Mouse (Mus musculus): ENCODE measurements at regions not wholly inside any gene's neighbourhood (a gene's known extent, or its start where the extent isn't known, plus 50 kb on each side); places are given as distances from the start of the nearest gene placed in this dataset.

DNA sequence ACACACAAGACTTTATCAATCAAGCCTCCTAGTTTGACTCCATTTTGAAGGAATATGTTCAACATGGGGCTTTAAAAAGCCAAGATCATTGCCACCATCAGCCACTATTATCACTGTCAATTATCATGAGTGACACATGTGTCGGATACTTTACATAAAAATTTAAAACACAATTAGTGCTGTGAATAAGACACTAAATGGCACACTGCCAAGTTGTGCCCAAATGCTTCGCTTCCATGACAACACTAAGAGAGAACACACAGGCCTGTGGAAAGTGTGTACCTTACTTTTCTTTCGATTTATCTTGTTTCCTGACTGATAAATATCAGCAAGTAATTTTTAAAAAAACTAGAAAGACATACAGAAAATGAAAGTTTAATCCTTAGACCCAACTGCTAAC is 166.5 kb upstream of the Ptbp2 start:
- Histone ChIP-seq H3K36me3 (ENCODE audit: control insufficient read depth, insufficient read depth, low read length) (no peaks in the 10 kb centered on the region), H3K4me2 (ENCODE audit: low read depth, low read length) (no peak overlapping the region), H3K27ac (replicated peaks; ENCODE audit: low read depth, low read length) (no peak overlapping the region), H3K27me3 (replicated peaks; ENCODE audit: control insufficient read depth, insufficient read depth, low read length) (no peaks in the 10 kb centered on the region), H3K9me3 (ENCODE audit: control insufficient read depth, low read length) (no peaks in the 10 kb centered on the region), H3K9ac (ENCODE audit: low read depth, low read length) (no peak overlapping the region), H3K4me3 (ENCODE audit: low read depth, low read length) (no peak overlapping the region), H3K4me1 (ENCODE audit: control insufficient read depth, insufficient read depth, low read length) (0 out of 2 replicates have a peak, but pooled peaks cover 5% of the 10 kb centered on the region)
- DNase-seq (ENCODE audit: low spot score) (no peak), ATAC-seq (ENCODE audit: low read depth) (no peak)
- 81% methylated on average over 3 of the region's 3 CpGs for WGBS

- H3K9ac ChIP-seq (ENCODE audit: low read depth, low read length) = no peak overlapping the region
- ATAC-seq (ENCODE audit: low read depth) = no peak
These were observed 165.8 kb upstream of the Ptbp2 start for GRCm38 (mm10) chr3:119950070-119950469.

GRCm38 (mm10) chr3:119949620-119950019 is 165.4 kb upstream of the Ptbp2 start:
- Histone ChIP-seq H3K36me3 (ENCODE audit: control insufficient read depth, insufficient read depth, low read length) (no peaks in the 10 kb centered on the region), H3K27me3 (replicated peaks; ENCODE audit: control insufficient read depth, insufficient read depth, low read length) (no peaks in the 10 kb centered on the region), H3K4me2 (ENCODE audit: low read depth, low read length) (peak overlapping the region; percentile 50), H3K27ac (replicated peaks; ENCODE audit: low read depth, low read length) (no peak overlapping the region), H3K4me1 (ENCODE audit: control insufficient read depth, insufficient read depth, low read length) (0 out of 2 replicates have a peak, but pooled peaks cover 5% of the 10 kb centered on the region), H3K4me3 (ENCODE audit: low read depth, low read length) (peak overlapping the region; percentile 28), H3K9ac (ENCODE audit: low read depth, low read length) (no peak overlapping the region; the same call in 1 of the 2 replicates), H3K9me3 (ENCODE audit: control insufficient read depth, low read length) (no peaks in the 10 kb centered on the region)
- DNase-seq (ENCODE audit: low spot score) (peak; percentile 70), ATAC-seq (ENCODE audit: low read depth) (peak; percentile 73; the same call in 1 of the 2 replicates)
- 28% methylated on average over 7 of the region's 7 CpGs for WGBS

More at GRCm38 (mm10) chr3:119950070-119950469, 165.8 kb upstream of the Ptbp2 start:
- H3K9me3 ChIP-seq (ENCODE audit: control insufficient read depth, low read length) = no peaks in the 10 kb centered on the region
- H3K27me3 ChIP-seq (replicated peaks; ENCODE audit: control insufficient read depth, insufficient read depth, low read length) = no peaks in the 10 kb centered on the region
- H3K4me2 ChIP-seq (ENCODE audit: low read depth, low read length) = no peak overlapping the region
- no peak for DNase-seq (ENCODE audit: low spot score)
- 0 out of 2 replicates have a peak, but pooled peaks cover 5% of the 10 kb centered on the region for H3K4me1 ChIP-seq (ENCODE audit: control insufficient read depth, insufficient read depth, low read length)
- WGBS = 76% methylated on average over 2 of the region's 2 CpGs
- no peaks in the 10 kb centered on the region for H3K36me3 ChIP-seq (ENCODE audit: control insufficient read depth, insufficient read depth, low read length)
- no peak overlapping the region for H3K27ac ChIP-seq (replicated peaks; ENCODE audit: low read depth, low read length)
- no peak overlapping the region for H3K4me3 ChIP-seq (ENCODE audit: low read depth, low read length)

GRCm38 (mm10) chr3:119949041-119949470 is 164.8 kb upstream of the Ptbp2 start:
- DNase-seq (ENCODE audit: low spot score) = peak; percentile 83
- peak; percentile 79 for ATAC-seq (ENCODE audit: low read depth)

DNA sequence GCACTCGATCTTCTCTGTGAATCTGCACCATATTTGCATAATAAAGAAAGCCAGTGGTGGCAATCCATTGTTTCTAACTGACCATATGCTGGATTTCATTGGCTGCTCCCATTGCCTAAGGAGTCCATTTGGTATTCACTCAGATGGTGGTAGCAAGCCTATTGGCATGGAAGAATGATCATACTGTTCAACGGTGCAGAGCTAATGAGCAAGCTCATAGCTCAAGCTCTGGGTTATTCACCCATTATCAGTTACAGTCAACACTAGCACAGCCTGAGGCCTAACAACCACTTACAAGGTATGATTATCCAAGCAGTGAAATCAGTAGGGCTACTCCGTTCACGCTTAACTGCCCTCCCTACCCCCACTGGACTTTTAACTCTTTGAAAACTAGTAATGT is 162.9 kb upstream of the Ptbp2 start:
- no peak overlapping the region for H3K4me2 ChIP-seq (ENCODE audit: low read depth, low read length)
- H3K36me3 ChIP-seq (ENCODE audit: control insufficient read depth, insufficient read depth, low read length) = no peaks in the 10 kb centered on the region
- H3K9ac ChIP-seq (ENCODE audit: low read depth, low read length) = no peak overlapping the region
- H3K4me1 ChIP-seq (ENCODE audit: control insufficient read depth, insufficient read depth, low read length) = 0 out of 2 replicates have a peak, but pooled peaks cover 5% of the 10 kb centered on the region
- no peak overlapping the region for H3K27ac ChIP-seq (replicated peaks; ENCODE audit: low read depth, low read length)
- no peak overlapping the region for H3K4me3 ChIP-seq (ENCODE audit: low read depth, low read length)
- ATAC-seq (ENCODE audit: low read depth) (no peak), DNase-seq (ENCODE audit: low spot score) (peak; percentile 33)
- WGBS = 62% methylated on average over 4 of the region's 4 CpGs
- H3K27me3 ChIP-seq (replicated peaks; ENCODE audit: control insufficient read depth, insufficient read depth, low read length) = no peaks in the 10 kb centered on the region
- no peaks in the 10 kb centered on the region for H3K9me3 ChIP-seq (ENCODE audit: control insufficient read depth, low read length)

More at GRCm38 (mm10) chr3:119949041-119949470, 164.8 kb upstream of the Ptbp2 start:
- 0 out of 2 replicates have a peak overlapping the region, but pooled peaks have one; percentile 15 for H3K27ac ChIP-seq (replicated peaks; ENCODE audit: low read depth, low read length)
- peak overlapping the region; percentile 50 for H3K4me2 ChIP-seq (ENCODE audit: low read depth, low read length)
- H3K27me3 ChIP-seq (replicated peaks; ENCODE audit: control insufficient read depth, insufficient read depth, low read length) = no peaks in the 10 kb centered on the region
- no peak overlapping the region for H3K9ac ChIP-seq (ENCODE audit: low read depth, low read length)
- WGBS = 17% methylated on average over 17 of the region's 17 CpGs
- H3K4me1 ChIP-seq (ENCODE audit: control insufficient read depth, insufficient read depth, low read length) = 0 out of 2 replicates have a peak, but pooled peaks cover 5% of the 10 kb centered on the region
- no peaks in the 10 kb centered on the region for H3K36me3 ChIP-seq (ENCODE audit: control insufficient read depth, insufficient read depth, low read length)
- H3K4me3 ChIP-seq (ENCODE audit: low read depth, low read length) = peak overlapping the region; percentile 28
- H3K9me3 ChIP-seq (ENCODE audit: control insufficient read depth, low read length) = no peaks in the 10 kb centered on the region

DNA sequence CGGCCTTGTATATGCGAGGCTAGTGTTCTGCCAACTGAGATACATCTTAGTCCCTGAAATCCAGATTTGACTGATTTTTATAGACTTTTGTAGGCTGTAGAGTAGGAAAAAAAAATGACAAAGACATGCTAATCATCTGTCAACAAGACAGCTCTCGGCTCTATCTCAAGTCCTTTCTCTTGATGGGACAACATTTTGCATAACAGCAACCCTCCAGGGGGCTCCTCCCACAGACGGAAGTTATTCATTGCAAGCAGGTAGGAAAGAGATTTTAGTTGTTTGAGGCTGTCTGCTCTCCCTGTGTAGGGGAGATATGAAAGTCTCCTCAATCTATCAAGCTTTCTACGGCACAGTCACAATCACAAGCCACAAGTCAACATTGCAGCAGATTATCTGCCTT is 159.8 kb upstream of the Ptbp2 start:
- no peak for ATAC-seq (ENCODE audit: low read depth)
- Histone ChIP-seq H3K4me1 (ENCODE audit: control insufficient read depth, insufficient read depth, low read length) (0 out of 2 replicates have a peak, but pooled peaks cover 3% of the 10 kb centered on the region), H3K27me3 (replicated peaks; ENCODE audit: control insufficient read depth, insufficient read depth, low read length) (no peaks in the 10 kb centered on the region), H3K4me2 (ENCODE audit: low read depth, low read length) (no peak overlapping the region), H3K9me3 (ENCODE audit: control insufficient read depth, low read length) (no peaks in the 10 kb centered on the region), H3K36me3 (ENCODE audit: control insufficient read depth, insufficient read depth, low read length) (no peaks in the 10 kb centered on the region), H3K4me3 (ENCODE audit: low read depth, low read length) (no peak overlapping the region), H3K9ac (ENCODE audit: low read depth, low read length) (no peak overlapping the region), H3K27ac (replicated peaks; ENCODE audit: low read depth, low read length) (no peak overlapping the region)
- WGBS = 63% methylated on average over 5 of the region's 5 CpGs
- no peak for DNase-seq (ENCODE audit: low spot score)

DNA sequence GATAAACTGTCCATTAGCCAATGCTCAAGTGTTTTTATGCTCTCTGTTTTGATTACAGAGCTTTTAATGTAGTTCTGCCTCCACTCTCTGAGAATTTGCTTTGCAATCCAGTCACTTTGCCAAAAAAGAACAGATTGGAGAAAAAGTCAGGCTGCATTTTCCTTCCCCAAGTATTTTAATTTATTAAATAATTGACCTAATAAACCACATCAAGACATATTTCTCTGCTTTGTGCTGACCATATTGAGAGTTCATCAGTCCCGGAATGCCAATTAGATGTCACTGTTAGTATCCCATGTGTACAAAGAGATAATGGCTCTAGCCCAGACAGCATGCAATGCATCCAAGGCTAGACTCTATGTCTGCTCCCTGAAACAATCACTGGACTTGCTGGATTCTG is 154.8 kb upstream of the Ptbp2 start:
- no peaks in the 10 kb centered on the region for H3K27me3 ChIP-seq (replicated peaks; ENCODE audit: control insufficient read depth, insufficient read depth, low read length)
- no peak overlapping the region for H3K4me3 ChIP-seq (ENCODE audit: low read depth, low read length)
- H3K4me1 ChIP-seq (ENCODE audit: control insufficient read depth, insufficient read depth, low read length) = no peaks in the 10 kb centered on the region
- ATAC-seq (ENCODE audit: low read depth) = no peak
- H3K9ac ChIP-seq (ENCODE audit: low read depth, low read length) = no peak overlapping the region
- H3K4me2 ChIP-seq (ENCODE audit: low read depth, low read length) = no peak overlapping the region
- H3K36me3 ChIP-seq (ENCODE audit: control insufficient read depth, insufficient read depth, low read length) = no peaks in the 10 kb centered on the region
- 80% methylated on average over 1 of the region's 1 CpGs for WGBS
- H3K9me3 ChIP-seq (ENCODE audit: control insufficient read depth, low read length) = no peaks in the 10 kb centered on the region
- DNase-seq (ENCODE audit: low spot score) = no peak
- no peak overlapping the region for H3K27ac ChIP-seq (replicated peaks; ENCODE audit: low read depth, low read length)

GRCm38 (mm10) chr3:119938425-119938824 is 154.2 kb upstream of the Ptbp2 start:
- WGBS = 57% methylated on average over 6 of the region's 6 CpGs
- no peak overlapping the region for H3K9ac ChIP-seq (ENCODE audit: low read depth, low read length)
- peaks cover 4% of the 10 kb centered on the region; the same call in 1 of the 2 replicates for H3K4me1 ChIP-seq (ENCODE audit: control insufficient read depth, insufficient read depth, low read length)
- DNase-seq (ENCODE audit: low spot score) = no peak
- H3K4me2 ChIP-seq (ENCODE audit: low read depth, low read length) = no peak overlapping the region
- H3K27ac ChIP-seq (replicated peaks; ENCODE audit: low read depth, low read length) = no peak overlapping the region
- no peaks in the 10 kb centered on the region for H3K9me3 ChIP-seq (ENCODE audit: control insufficient read depth, low read length)
- no peak overlapping the region for H3K4me3 ChIP-seq (ENCODE audit: low read depth, low read length)
- no peak for ATAC-seq (ENCODE audit: low read depth)
- no peaks in the 10 kb centered on the region for H3K27me3 ChIP-seq (replicated peaks; ENCODE audit: control insufficient read depth, insufficient read depth, low read length)
- H3K36me3 ChIP-seq (ENCODE audit: control insufficient read depth, insufficient read depth, low read length) = no peaks in the 10 kb centered on the region

DNA sequence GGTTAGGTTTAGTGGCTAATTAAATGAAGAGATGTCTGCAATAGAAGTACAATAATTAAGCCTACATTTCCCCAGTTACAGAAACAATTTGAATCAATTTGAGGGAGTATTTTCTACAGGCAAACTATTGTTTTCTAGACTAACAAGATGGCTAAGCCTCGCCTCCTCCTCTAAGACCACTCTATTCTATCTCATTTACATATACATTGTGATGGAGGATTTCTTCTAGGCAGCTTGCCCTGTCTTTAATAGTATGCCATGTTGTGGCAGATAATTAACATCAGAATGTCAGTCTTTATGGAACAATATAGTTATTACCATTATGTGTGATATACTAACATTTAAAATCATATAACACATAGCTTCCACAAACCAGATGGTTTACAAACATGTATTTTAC is 152.3 kb upstream of the Ptbp2 start:
- H3K9me3 ChIP-seq (ENCODE audit: control insufficient read depth, low read length) = no peaks in the 10 kb centered on the region
- ATAC-seq (ENCODE audit: low read depth) (no peak), DNase-seq (ENCODE audit: low spot score) (no peak)
- H3K9ac ChIP-seq (ENCODE audit: low read depth, low read length) = no peak overlapping the region
- no peaks in the 10 kb centered on the region for H3K27me3 ChIP-seq (replicated peaks; ENCODE audit: control insufficient read depth, insufficient read depth, low read length)
- H3K36me3 ChIP-seq (ENCODE audit: control insufficient read depth, insufficient read depth, low read length) = no peaks in the 10 kb centered on the region
- H3K4me2 ChIP-seq (ENCODE audit: low read depth, low read length) = no peak overlapping the region
- H3K27ac ChIP-seq (replicated peaks; ENCODE audit: low read depth, low read length) = no peak overlapping the region
- H3K4me3 ChIP-seq (ENCODE audit: low read depth, low read length) = no peak overlapping the region
- WGBS = 94% methylated on average over 1 of the region's 1 CpGs
- H3K4me1 ChIP-seq (ENCODE audit: control insufficient read depth, insufficient read depth, low read length) = peaks cover 10% of the 10 kb centered on the region; the same call in 1 of the 2 replicates
